Mouse (Mus musculus) thymus, postnatal 36 days (tissue): ENCODE data around the gene Fgfrl1.

Experiments used
- DNase-seq, 2 experiments: peaks; one replicate each; pipeline ENCODE4 v3.0.0; 2022; ENCODE audit warnings: mixed read lengths in 2 of 2

The Fgfrl1 gene

DNA sequence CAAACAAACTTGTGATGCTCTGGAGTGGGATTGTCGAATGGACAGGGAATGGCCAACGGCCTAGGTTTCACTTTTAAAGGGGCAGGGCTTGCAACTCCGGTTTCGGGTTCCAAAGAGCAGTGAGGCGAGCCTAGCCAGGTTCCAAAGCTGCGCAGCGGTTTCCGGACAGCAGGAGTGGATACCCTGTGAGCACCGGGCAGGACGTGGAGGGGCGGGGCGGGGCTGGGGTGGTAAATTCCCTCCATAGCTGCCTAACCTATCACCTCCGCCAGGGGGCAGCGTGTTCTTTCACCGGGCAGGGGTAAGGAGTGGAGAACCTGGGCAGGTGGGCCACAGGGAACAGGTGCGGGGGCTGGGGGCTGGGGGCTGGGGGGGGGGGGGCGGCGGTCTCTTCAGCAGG lies at the start of gene Fgfrl1:
Fgfrl1 (plus strand) TSS at position 112 of the 400 bp plus-strand sequence.
- DNase-seq = peak; percentile 76

DNA sequence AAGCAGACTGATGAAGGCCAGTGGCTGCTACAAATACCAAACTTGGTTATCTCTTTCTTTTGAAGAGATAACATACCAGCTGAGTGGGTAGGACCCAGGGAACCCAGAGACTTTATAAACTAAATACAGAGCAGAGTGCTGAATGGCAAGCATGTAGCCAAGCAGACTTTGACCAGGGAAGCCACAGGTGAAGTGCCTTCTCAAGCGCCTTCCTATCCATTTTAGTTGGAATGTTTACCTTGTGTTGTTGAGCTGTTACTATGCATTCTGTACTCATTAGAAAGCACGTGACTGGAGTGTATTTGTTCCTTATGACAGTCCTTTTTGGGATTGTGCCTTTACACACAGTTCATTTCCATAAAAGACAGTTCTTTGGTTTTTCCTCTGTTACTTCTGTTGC lies 48.5 kb upstream of the Fgfrl1 start:
- no peak for DNase-seq

DNA sequence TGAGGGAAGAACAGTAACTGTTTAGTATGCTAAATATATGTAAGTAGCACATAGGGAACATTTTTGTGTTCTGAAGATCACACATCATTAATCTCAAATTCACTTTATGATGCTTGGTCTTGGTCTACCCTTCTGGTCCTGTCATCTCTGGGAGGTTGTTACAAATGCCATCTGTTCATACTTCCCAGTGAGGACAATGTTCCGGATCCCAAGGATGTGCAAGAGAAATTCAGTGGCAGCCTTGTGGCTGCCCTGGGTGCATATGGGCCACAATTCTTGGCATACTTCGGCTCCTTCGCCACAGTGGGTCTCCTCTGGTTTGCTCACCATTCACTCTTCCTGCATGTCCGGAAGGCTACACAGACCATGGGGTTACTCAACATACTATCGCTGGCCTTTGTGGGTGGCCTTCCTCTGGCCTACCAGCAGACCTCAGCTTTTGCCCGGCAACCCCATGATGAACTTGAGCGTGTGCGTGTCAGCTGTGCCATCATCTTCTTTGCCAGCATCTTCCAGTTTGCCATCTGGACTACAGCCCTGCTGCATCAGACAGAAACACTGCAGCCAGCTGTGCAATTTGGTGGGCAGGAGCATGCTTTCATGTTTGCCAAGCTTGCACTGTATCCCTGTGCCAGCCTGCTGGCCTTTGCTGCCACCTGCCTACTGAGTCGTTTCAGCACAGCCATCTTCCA lies 46.4 kb upstream of the Fgfrl1 start:
- DNase-seq = no peak

DNA sequence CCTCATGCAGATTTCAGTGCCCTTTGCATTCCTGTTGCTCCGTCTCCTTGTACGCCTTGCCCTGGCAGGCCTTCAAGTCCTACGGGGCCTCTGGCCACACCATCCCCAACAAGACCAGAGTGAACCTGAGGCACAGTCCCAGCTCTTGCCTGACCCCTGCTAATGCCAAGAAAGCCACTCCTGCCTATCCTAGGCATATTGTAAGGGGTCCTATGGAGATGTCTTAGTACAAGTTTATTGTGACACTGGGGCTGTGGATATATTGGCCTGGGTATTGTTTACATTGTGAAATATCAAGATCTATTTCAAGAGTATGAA lies 45.9 kb upstream of the Fgfrl1 start:
- no peak for DNase-seq

DNA sequence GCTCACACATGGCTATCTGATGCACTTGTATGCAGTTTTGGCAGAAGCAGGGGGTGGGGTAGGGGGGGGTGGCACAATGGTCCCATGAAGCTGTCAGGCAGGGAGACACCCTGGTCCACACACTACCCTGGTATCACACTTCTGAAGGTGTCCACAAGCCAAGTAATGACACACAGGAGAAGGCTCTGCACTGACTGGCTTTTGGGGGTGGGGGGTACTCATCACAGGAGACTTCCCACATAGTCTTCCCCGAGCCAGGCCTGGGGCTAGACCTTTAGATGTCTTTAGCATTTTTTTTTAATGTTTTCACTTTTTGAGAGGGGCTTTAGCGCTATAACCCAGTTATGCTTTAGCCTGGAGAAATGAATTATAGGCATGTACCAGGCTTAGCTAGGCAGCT lies 44.9 kb upstream of the Fgfrl1 start:
- no peak for DNase-seq

DNA sequence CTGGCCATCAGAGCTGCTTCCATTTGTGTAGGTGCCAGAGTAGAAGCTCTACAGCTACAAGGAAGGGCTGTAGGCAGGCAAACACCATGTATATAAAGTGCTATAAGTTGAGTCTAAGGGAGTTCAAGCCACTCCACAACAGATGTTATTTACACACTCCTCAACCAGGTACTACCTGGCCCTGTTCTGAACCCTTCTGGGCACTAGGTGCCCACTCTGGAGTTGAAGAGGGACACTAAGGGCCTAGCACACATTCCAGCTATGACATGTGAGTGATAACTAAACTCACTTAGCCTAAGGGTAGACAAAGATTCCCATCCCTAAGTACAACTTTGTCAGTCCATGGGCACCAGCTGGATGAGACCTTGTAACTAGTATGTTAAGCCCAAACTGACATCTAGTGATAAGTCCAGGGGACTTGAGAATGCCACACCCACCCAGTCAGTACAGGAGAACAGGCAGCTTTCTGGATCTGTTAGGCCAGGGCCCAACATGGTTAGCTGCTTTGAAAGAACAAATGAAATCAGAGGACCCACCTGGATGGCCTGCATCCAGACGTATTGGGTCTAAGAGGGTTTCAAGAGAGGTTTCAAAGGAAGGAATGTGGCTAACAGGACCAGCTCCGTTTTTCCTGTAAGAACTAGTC lies 44.2 kb upstream of the Fgfrl1 start:
- no peak for DNase-seq

DNA sequence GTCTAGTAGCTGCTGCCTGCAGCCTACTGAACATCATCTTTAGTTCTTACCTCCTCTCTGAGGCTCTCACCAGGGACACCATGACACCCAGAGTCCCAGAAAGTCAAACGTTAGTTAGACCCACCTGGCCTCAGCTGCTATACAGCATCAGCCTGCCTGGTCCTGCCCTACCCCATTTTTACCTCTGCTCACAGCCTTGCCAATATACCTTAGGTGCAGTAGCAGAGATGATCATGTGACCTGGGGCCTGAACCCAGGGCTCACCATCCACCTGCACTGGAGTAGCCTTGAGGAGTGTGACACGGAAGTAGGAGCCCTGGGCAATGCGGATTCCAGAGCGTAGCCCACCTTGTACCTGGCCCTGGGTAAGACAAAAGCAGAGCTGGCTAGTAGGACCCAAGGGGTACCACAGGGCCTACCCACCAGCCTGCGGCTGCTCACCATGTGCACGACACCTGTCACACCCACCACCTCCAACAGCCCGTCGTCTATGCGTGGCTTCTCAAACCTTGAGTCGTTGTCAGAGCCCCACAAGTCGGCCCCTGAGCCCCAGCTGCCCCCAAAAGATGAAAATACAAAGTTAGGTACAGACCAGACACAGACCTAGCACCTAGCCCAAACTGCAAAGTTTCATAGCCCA lies 43.1 kb upstream of the Fgfrl1 start:
- no peak for DNase-seq

DNA sequence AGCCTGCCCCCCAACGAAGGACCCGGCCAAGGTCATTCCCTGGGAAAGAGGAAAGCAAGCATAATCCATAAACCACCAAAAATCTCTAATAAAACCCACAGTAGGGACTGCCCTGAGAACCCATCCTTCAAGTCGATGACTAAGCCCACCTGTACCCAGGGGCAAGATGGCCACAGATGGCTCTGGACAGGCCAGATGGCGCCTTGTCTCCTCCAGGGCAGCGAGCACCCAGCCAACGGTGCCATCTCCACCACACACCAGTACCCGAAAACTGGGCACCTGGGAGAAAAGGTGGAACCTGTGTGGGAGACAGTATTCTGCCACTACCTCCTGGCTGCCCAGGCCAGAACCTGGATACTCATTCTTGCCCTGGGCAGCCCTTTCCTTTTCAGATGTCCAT lies 41.8 kb upstream of the Fgfrl1 start:
- no peak for DNase-seq

DNA sequence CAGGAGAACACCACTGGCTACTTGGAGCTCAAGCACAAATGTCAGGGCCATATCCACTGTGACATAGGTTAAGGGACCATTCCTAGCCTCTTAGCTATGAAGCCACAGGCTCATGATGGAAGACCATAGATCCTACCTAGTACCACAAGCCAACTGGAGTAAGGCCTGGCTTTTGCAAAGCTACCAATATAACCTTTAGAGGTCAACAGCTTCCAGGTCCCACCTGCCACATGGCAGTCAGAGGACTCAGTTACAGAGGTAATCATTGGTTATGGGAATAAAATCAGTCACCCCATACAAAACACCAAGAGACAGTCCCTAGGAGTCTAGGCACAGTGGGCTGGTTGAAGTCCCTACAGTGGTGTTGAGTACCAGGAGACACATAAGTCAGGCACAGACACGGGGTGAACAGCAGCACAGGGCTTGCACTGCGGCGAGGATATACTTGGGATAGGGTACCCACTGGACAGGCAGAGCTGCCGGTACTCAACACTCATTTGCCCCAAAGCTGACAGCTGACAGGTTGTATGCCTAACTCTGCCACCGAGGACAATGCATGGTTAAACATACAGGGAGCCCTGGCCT lies 41.0 kb upstream of the Fgfrl1 start:
- DNase-seq = no peak

DNA sequence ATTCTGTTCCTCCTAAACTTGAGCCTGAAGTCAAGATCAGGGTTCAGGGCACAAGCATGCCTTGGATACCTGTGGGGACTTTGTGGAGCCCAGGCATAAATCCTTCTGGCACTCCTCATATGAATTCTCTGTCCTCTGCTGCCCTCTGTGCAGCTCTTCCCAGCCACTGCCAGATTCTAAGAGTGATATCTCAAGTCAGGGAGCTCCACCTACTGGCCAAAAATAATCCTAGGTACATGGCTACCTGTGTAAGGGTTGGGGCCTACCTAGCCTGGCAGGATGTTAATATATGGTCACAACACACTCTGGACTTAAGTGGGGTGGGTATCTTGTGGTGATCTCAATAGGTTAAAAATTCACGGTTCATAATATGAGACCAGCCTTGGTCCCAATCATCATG lies 40.4 kb upstream of the Fgfrl1 start:
- DNase-seq = peak; percentile 42 to 48

DNA sequence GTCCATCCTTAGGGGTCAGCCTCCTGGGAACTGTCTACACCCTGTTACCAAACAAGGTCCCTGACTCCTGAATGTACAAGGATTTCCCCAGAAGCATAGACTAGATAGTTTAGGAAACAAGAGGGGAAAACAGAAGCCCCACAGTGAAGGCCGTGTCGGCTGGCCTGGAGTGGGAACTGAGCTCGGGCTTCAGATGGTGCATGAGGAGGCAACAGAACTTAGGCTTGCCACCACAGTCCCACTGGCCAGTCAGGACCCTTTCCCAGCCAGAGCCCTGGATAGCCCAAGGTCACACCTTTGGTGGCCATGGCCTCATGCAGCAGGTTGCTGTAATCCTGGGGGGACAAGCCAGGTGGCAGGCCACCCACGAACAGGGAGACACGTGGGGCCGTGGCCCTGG lies 38.8 kb upstream of the Fgfrl1 start:
- DNase-seq = no peak

DNA sequence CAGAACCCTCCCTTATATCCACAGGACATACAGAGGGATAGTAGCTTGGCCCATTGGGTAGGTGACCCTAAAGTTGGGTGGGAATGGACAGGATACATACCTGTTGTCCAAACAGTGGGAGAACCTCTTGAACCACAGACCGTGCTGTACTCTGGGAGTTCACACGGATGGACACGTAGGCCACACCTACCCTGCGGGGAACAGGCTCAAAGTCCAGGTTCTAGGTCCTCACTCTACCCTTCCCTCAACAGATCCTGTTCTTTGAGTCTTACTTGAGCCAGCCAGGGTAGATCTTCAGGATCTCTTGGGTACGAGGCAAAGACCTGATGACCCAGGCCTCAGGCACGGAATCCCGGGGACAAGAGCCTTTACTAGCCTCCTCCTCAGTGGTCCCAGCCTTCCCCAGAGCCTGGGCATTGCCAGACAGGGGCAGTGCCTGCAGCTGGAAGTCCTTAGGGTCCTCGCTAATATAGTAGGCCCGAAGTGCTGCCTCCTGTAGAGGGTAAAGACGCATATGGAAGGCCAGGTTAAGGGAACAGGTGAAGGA lies 37.7 kb upstream of the Fgfrl1 start:
- DNase-seq = no peak

DNA sequence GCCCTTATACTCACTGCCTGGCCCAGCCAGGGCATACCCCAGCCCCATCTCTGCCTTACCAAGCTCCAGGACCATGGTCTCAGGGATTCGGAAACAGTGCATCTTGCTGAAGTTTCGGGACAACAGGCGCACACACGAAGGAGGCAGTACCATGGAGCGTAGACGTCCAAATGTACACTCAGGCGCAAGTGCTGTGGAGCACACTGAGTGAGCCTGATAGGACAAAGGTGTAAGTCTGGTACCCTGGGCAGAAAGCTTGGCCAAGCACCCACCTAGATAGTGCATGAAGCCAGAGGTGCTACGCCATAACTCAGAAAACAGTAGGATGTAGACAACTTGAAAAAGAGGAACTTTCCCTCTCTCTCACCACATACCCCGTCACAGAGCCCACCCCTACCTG lies 36.8 kb upstream of the Fgfrl1 start:
- DNase-seq = no peak

DNA sequence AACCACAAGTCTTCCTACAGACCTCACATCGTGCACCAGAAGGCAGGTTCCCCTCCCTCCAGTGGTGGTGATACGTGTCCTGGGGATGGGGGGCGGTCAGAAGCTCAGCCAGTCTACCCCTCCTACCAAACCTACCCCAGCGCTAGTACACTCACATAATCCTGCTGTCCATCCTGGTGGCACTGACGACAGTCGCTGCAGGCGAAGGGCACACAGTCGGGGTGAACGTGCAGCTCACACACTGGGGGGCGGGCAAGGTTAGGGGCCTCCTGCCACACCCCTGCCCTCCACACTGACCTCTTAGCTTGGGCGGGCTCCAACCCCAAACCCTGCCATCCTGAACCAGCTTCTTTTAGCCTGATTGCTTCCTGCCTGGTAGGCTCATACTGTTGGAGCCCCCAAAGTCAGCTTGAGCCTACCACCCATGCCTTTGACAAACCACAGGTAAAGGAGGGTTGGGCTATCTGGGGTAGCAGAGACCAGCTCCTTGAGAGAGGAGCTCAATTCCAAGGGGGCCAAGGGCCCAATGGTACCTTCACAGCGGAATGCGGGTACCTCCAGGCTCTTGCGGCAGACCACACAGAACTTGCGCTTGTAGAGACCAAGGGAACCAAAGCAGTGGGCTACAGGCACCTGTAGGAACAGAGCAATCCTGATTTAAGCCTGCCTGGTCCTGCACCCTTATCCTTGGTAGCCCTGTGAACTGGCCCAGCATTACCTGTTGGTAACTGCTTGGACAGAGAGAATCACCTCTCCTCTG lies 36.1 kb upstream of the Fgfrl1 start:
- no peak for DNase-seq

DNA sequence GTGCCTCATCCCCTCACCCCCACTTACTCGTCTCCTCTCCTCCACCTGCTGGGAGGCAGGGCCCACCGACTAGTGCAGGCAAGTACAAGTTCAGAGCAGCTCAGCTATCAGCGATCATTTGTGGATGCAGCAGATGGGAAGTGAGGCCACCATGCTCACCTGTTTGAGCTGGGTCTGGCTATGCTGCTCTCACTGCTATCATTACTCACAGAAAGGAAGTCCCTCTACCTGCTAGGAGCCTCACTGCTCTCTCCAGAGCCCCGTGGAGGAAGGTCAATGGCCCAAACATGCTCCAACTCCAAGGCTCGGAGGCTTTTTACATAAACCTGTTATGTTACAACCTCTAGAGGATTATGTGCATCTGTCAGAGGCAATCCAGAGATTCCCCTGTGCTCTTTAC lies 34.8 kb upstream of the Fgfrl1 start:
- no peak for DNase-seq

DNA sequence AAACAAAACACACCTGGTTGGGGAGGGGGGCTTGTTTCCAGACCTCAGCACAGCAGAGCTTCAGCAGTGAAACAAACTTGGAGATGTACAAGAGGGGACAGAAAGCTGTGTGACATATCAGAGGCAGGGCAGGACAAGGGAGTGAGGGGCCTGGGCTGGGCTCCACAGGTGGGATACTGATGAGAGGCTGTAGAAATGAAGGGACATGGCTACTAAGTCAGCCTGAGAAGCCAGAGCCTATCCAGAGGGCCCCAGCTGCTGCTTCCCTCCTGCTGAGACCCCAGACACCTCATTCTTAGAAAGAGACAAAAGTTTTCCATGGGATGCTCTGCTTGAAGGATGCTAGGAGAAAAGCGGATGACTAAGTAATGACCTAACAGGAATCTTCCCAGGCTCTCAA lies 33.6 kb upstream of the Fgfrl1 start:
- no peak for DNase-seq

DNA sequence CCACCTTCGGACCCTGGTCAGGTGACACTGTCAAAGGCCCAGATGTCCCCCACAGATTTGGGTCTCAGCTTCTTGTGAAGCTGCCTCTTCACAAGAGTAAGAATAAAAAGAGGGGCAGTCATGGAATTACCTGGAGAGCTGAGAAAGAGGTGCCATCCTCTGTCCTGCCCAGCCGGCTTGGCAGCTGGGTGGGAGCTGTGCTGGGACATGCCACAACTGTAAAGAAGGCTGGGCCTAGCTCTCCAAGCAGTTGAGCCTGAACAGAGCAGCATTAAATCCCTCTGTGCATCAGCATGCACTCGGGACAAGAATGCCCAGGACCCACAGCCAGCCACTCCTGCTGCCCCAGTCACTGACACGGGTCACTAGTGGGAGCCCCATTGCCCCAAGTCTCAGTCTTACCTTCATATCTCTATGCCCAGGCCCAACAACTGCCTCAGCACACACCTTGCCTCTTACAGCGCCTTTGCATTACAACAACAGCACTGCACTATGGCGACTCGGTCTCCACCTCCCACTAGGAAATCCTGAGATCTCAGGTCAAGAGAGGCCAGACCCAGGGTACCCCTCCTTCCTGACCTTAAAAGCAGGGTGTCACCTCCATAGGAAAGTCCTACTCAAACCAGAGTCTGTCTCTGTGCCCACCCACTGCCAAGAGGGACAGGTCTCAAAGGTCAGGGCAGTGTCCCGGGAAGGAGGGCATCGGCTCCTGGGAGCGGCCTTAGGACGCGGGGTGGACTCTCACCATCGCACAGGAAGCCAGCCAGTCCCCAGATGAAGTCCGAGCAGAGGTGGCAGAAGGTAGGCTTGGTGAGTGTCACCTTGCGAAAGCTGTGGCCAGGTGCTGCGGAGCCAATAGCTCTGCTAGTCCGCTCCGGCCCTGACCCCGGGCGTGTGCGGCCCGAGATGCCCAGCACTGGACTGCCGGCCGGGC lies 32.2 kb upstream of the Fgfrl1 start, which contains the start of gene Idua:
Idua (plus strand) TSS at position 634 of the 934 bp plus-strand sequence.
- peak in 1 of 2 experiments; percentile 18 for DNase-seq

DNA sequence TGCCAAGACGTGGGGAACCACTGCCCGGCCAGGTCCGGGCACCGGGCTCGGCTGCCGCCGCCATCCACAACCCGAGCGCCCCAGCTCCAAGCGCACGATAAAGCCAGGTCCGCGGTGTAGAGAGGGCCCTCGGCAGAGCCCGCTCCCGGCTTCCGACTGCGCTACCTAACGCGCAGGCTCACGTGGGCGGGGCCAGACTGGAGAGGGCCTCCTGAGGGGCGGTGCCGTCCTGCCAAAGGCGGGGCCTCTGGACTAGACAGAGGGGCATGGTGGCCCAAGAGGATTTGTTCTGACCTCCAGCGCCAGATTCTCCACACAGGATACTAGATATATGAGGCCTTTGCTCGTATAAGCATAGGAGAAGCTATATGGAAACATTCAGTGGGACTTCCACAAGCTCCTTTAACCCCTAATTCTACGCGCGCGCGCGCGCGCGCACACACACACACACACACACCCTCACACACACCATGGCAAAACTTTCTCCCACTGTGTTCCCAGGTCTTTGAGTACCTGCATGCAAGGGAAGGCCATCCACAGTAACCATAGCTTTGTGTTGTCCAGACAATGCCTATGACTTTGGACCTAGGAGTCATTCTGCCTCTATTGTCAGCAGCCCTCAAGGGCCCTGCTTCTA lies 31.4 kb upstream of the Fgfrl1 start:
- peak; percentile 89 to 90 for DNase-seq

DNA sequence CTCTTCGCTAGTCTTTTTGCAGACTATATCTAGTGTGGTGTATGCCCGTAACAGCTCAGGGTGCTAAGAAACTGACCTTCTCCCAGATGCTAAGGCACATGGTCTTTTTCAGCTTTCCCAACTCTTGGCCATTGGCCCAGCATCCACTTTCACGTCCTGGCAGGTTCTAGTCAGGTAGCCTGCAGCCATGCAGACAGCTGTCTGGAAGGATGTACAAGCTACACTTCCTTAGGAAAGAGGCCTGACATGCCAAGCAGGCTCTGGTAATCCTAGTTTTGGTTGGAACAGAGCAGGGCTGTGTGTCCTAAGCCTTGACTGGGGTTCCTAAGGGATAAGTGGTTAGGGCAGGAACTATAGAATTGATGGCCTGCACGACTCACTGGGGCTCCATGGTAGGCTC lies 29.4 kb upstream of the Fgfrl1 start:
- no peak for DNase-seq

DNA sequence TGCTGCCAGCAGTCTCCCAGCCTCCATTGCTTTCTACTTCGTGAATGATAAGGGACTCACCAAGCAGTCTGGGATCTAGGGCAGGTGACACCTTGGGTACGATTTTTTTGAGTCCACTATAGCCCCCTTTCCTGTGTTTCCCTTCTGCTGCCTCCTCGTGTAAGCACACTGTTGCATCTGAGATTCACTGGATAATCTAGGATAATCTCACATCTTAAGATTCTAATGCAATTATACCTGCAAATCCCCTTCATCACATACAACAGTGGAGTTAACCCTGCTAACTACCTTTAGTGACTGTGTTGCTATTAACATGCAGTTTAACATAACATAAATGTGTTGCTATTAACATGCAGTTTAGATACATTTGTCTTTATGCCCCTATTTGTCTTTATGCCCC lies 27.1 kb upstream of the Fgfrl1 start:
- DNase-seq = no peak

DNA sequence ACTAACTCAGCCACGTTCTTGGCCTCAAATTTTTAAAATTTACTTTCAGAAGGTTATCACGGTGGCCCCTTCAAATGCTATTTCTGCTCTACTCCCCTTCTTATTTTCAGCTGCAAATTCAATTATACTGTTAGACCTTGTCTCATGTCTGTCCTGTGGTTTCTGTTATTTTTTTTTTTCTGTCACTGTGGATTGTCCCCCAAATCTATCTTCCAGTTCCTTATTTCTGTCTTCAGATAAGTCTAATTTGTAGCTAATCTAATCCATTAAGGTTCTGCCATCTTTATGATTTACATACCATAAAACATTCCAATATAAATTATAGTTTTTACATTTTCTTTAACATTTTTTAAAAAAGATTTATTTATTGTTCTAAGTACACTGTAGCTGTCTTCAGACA lies 24.8 kb upstream of the Fgfrl1 start:
- no peak for DNase-seq
